Mouse (Mus musculus): Measurements from ENCODE around the gene Slc44a1.

Gene Slc44a1

DNA sequence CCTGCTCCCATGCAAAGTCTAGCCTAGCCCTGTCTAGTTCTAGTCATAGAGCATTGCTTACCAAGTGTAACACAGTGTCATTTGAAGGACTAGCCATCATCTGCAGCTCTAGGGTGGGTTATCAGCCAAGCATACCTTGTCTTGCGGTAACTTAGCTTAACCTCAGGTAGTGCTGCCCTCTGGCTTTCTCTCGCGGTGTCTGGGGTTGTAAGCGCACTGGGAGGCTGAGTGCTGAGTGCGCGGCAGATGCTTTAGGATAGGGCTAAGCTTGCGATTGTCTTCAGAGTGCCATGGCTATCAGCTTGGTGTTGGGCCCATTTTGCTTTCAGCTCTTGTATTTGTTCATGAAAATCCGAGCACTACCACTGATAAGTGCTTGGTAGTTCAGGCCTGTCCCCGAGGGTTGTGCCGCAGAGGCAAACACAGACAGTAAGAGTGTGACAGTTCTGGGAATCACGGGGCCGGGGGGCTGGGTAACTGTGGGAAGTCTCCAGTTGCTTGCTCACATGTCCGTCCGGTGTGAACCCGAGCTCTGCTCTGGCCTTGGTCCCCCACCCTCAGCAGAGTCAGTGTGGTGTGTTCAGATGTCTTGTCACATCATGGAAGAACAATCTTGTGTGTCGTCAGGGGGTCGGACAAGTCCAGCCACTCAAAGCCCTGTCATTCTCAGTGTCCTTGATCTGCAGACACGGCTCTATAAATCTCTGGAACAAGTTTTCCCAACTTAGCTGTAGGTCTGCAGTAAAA is 22.5 kb downstream of the Slc44a1 start:
- DNase-seq (ENCODE audit: extremely low read depth, low read depth, low spot score) = no peak

DNA sequence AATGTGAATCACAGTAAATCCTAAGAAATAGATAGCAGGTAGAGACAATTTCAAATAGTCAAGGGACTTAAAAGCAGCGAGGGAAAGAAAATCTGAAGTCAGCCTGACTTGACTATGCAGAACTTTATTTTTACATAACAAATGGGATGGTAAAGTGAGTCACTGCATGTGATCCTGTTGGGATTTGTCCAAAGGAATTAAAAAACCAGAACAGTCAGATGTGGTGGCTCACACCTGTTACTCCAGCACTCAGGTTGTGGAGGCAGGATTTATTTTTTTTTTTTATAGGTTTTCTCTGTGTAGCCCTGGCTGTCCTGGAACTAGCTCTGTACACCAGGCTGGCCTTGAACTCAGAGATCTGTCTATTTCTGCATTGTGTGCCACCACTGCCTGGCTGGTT is 25.7 kb downstream of the Slc44a1 start:
- no peak for DNase-seq (ENCODE audit: extremely low read depth, low read depth, low spot score)

DNA sequence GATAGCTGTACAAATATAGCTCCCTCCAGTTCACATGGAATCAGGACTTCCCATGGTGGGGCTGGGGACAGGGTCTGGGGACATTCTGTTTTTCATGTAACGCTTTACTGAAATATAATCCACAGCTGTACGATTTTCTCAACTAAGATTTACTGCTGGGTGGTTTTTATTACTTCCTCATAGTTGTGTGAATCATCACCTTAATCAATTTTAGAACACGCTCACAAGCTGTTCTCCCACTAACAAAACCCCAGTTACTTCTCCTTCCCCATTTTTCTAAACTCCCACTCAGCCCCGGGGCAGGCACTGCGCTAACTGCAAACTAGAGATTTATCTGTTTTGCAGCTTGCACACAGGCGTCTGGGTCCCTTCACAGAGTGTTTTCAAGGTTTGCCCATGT is 28.8 kb downstream of the Slc44a1 start:
- DNase-seq (ENCODE audit: extremely low read depth, low read depth, low spot score) = no peak

DNA sequence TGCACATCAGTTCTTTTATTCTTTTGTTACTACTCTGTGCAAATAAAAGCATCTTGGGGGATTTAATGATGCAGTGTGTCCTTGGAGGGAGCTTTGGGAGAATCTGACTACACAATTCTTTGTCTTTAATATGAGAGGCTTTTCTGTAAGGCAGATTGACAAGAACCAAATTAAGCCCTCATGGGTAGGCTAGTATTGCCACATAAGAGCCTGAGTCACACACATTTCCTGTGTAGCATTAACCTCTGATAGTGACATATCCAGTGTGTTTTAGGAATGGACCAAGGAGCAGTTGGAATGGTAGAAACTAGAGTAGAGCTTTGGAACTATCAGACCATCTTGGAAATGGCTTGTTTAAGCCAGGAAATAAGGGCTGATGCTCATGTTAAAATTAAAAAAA is 33.9 kb downstream of the Slc44a1 start:
- no peak for DNase-seq (ENCODE audit: extremely low read depth, low read depth, low spot score)

DNA sequence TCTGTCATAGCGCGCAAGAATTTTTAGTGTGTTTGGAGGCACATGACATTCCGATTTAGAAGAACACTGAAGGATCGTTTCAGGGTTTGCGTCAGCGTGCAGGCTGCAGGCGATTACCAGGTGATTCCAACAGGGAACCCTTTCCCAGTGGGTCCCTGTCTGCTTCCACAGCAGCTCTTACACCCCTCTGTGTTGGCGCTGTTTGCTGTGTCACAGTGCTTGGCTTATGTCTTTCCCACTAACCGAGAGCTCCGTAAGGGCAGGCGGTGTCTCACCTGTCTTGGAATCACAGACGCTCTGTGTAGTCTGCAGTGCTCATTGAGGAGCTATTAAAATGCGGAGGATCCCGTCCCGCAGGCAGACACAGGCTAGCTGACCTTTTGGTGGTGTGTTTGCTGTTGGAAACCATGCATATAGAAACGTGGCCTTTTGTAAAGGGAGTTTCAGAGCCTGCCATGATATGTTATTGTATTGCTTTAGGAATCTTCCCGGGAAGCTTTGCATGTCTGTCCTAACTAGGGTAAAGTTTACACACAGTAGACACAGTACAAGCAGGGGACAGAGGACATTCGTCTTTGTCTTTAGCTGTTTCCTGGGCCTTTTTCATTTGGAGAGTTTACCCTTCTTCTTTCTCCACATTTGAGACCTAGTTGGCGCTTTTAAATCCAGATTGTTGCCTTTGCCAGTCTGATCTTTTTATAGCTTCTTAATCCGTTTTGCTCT is 35.2 kb downstream of the Slc44a1 start:
- no peak for DNase-seq (ENCODE audit: extremely low read depth, low read depth, low spot score)

DNA sequence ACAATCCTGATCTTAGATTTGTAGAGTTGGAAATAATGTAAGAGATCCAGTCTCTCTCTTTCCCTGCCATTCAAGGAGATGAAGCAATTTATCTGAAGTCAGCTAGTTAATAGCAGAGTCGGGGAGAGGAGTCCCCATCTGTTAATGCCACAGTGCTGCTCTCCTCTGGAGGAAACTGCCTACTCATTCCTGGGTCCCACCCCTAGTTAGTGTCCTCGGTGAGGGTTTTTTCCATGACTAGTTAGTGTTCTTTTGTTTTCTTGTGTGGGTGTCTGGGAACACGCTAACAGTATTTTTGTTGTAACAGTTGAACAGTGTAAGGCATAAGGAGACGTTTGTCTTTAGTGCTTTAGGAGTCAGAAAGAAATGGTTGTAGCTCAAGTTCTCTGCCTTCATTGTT is 38.4 kb downstream of the Slc44a1 start:
- no peak for DNase-seq (ENCODE audit: extremely low read depth, low read depth, low spot score)

DNA sequence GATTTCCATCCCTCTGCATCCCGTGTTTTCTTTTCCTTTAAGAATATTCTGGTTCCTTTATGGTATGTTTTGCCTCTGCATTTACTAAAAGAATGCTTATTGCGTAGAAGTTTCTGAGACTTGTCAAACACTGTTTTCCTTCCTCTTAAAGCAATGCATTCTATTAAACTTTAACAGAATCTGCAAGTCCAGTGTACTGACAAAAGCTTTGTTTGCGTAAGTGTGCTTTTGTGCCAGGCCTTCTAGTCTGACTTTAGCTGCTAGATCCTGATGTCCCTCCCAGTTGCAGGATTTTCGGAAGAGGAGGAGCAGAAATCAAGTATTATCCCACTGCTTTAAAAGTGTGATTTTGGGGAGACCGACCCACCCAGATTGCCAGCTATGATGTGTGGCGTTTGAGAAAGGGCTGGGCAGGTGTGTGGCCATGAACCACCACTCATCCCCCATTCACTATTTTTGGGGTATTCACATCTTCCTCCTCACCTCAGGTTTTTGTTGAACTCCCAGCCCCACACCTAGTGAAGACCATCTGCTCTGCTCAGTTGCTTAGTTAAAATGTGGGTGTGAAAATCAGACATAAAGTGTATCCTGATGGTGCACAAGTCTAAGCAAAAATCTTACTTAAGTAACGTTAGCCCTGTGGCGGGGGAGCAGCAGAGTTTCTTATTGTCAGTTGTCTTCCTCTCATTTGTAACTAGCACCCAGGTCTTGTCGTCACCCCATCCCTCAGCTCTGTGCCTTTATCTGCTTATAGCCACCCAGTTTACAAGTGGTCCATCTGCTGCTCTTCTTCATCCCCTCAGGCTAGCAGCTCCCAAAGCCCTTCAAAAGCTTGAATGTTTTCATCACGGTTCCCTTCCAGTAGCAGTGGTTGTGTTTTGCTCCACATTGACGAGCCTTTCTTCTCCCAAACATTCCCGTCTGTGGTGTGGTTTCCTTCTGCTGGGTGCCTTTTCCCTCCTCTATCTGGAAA is 47.3 kb downstream of the Slc44a1 start:
- no peak for DNase-seq (ENCODE audit: extremely low read depth, low read depth, low spot score)

DNA sequence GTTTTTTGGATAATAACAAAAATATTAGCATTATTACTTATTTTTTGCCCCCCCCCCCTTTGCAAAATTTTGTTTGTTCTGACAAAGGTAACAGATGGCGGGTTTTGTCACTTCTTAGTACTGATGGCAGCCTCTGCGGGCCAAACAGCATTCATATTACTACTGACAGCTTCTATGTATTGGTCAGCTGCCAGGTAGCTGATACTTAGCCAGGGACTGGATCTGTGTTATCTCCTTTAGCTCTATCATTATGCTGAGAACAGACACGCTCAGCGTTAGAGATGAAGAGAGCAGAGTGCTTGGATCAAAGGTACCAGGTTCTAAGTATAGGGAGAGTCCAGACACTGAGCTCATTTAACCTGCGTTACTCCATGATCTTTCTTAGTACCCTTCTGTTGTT is 48.6 kb downstream of the Slc44a1 start:
- DNase-seq (ENCODE audit: extremely low read depth, low read depth, low spot score) = no peak

DNA sequence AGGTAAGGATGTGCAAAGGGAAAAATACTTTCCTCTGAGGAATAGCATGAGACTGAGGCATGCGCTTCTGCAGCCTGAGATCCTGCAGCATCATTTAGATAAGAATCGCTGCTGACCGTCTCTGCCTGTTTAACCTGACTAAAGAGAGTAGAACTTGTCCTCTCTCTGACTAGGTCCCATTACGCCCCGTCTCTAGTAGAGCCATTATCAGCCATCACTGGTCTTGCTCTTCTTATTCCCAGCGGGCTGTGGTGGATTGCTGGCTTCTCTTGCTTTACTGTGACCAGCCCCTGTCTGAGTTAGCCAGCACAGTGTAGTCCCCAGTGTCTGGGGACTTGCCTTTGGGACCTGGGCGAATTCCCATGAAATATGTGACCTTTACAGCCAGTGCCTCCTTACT is 50.2 kb downstream of the Slc44a1 start:
- no peak for DNase-seq (ENCODE audit: extremely low read depth, low read depth, low spot score)

DNA sequence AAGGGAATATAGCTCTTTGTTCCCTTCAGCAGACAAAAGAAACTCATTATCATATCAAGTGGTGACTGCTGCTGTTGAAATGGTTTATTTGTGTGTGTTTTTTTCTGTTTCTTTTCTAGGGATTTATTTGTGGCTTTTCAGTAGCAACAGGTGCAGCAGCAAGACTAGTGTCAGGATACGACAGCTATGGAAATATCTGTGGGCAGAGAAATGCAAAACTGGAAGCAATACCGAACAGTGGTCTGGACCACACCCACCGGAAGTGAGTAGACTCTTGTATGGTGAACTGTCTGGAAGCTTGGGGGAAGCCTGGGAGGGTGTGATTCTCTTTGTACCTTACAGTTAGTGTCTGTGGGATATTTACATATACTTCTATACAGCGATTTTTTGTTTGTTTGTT is 51.1 kb downstream of the Slc44a1 start:
- no peak for DNase-seq (ENCODE audit: extremely low read depth, low read depth, low spot score)

DNA sequence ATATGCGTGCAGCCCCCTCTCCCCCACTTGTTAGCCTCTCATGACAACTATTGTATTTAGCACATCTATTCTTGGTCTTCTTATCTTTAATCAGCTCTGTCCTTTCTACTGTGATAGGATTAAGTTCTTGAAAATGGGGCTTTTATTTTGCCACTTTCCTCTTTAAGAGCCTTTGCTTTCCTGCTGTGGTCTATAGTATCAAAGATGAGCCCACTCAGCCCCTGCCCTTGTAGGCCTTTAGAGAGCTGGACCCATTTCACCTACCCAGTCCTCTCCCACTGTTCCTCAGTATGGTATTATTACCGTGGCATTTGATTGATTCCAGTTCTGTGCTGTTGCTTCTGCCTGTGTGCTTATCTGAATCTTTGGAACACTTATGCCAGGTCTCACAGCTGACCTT is 55.4 kb downstream of the Slc44a1 start:
- no peak for DNase-seq (ENCODE audit: extremely low read depth, low read depth, low spot score)

DNA sequence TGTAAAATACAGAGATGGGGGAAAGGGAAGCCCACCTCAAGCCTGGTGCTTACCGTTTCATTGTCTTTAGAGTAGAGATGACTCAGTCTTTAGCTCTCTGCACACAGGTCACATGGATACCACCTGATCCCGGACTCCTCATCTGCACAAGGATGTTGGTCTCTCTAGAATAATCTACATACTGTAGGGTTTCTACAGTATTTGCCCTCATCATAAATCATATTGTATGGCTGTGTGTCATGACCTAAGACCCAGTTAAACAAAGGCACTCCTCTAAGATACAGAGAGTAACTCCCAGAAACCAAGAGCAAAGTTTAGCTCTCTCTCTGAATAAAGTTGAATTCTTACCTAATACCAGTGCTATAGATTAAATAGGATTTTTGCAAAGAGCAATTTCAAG is 62.6 kb downstream of the Slc44a1 start:
- DNase-seq (ENCODE audit: extremely low read depth, low read depth, low spot score) = no peak

DNA sequence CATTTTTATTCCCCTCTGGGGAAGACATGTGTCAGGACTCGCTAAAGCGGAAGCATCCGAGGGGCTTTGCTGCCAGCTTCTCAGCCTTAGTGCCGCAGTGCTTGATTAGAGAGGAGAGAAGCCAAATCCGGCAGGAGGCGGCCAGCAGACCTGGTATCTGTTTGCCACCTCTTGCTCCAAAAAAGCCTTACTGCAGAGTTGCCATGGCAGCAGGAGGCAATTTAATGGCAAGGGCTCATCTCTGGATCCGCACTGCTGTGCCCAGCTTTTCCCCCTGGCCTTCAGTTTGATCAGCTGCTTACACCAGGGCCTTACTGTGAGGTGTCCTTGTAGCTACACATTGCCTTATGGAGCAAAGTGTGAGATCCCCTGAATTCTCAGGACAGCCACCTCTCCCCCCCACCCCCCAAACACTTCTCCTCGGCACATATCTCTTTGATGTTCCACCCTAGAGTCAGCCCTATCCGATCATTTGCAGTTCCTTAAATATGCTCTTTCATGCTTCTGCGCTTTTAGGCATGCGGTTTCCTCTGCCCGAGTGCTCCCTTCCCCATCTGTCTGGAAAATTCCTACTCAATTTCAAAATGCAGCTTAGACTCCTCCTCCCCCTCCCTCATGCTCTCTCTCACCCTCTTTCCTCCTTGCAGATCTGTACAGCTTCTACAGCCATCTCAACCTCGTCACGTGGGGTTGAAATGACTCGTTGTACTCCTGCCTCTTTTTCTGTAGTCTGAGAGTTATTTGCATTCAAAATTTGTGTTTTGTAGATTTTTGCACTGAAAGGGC is 72.1 kb downstream of the Slc44a1 start:
- no peak for DNase-seq (ENCODE audit: extremely low read depth, low read depth, low spot score)

DNA sequence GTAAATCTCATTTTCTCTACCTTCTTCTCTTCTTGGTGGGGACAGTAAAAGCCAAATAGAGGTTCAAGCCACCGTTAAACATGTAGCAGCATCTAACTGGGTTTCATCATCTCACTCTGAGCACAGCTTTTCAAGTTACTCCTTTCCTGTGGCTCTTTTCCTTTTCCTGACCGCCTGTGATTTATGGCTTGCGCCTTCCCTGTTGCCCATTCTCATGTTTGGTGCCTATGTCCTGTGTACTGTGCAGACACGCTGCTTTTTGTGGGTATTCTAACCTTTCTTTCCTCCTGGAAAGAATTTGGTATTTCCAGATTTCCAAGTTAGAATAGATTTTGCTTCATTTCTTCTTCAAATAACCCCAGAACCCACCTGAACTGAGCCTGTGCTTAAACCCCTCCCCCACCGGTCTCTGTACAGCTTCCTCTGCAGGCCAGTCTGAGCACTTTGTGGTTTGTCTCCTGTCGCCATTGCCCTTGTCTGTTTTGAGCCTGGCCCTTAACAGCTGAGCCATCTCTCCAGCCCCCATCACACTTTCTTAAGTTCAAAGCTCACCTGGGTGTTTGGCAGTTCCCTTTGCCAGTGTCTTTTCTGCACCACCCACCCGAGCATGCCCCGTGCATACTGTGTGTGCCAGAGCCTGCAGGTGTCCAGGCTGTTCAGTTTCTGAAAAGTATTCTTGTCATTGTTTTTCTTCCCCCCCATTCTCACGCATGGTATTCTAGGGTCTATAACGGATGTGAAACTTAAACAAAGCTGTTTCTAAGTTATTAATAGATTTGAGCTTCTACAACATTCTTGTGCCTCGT is 73.3 kb downstream of the Slc44a1 start:
- no peak for DNase-seq (ENCODE audit: extremely low read depth, low read depth, low spot score)

DNA sequence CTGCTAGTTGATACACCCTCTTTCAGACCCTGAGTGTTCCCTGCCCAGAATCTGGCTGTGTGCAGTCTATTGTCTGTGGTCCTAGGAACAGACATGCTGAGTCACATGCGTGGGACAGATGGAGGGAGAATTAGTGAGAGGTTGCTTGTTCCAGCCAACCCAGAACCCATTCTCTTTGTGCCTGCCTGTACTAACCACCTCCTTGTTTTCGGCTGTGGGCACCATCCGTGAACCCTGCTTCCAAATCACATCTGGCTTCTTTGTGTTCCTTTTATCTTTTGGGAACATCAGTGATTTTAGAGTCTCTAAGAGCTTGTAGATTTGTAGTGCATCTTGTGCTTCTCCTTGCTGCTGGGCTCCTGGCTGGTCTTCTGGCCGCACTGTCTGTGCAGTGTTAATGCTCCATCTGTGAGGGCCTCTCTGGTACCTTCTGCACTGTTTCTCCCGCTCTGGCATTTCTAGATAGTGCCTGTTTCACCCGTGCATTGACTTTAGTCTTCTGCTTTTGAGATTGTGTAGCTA is 75.9 kb downstream of the Slc44a1 start:
- DNase-seq (ENCODE audit: extremely low read depth, low read depth, low spot score) = no peak

DNA sequence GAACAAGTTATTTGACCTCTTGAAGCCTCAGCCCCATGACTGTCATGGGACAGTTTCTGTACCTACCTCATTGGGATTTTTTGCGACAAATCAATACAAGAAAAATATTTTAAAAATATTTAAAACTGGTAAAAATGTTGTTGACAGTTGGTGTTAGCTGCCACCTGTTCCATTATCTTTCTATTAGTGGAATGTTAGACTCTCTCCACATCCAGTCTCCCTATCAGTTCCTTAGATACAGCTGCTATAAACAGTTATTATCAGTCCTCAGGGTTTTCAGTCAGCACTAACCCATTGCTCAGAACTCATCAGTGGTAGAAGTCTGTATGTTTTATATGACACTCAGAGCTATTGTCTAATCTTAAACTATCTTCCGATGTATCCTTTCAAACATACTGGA is 79.2 kb downstream of the Slc44a1 start:
- DNase-seq (ENCODE audit: extremely low read depth, low read depth, low spot score) = no peak

DNA sequence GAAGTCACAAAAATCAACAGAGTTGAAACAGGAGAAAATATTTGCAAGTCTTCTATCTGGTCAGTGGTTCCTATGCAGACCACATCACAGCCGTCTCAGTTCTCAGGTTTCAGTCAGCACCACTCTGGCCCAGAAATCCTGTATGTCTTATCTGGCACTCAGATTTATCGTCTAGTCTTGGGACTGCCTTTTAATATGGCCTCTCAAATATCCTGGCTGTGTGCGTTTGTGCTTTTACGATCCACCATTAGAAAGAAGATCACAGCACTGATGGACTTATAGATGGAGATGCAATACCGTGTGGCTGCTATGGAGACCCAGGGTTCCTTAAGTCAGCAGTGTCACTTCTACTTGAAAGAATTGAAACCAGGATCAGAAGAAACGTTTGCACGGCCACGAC is 80.8 kb downstream of the Slc44a1 start:
- no peak for DNase-seq (ENCODE audit: extremely low read depth, low read depth, low spot score)

DNA sequence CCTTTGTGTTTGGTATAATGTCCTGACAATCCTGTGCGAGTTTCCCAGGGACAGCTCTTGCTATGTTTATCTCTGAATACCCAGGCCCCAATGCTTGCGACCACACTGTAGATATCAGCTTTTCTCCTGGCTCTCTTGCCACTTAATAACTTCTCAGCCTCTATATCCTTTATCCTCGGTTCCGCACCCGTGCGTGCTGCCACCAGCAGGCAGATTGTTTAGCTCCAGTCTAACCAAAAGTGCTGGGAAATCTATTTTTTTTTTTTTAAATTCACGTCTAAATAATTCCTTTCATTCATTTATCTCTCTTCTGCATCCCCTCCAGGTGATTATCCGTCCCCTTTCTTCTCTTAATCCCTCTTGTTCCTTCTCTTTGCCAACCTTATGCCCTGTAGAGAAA is 82.4 kb downstream of the Slc44a1 start:
- no peak for DNase-seq (ENCODE audit: extremely low read depth, low read depth, low spot score)

DNA sequence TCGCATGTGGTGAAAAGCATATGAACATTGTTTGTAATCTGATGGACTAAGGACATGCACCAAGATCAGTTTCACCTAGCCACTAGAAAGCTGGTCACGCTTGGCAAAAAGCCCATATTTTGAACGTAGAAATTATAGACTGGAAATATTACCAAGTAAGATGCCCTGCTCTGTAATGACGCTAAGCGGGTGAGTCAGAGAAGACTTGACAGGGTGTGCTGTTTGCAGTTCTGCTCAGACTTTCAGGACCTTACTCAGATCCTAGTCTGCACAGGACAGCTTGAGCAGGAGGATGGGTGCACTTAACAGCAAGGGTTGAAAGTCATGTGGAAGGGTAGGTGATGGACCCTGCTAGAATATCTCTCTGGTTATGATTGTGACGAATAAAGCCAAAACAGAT is 85.3 kb downstream of the Slc44a1 start:
- DNase-seq (ENCODE audit: extremely low read depth, low read depth, low spot score) = no peak

DNA sequence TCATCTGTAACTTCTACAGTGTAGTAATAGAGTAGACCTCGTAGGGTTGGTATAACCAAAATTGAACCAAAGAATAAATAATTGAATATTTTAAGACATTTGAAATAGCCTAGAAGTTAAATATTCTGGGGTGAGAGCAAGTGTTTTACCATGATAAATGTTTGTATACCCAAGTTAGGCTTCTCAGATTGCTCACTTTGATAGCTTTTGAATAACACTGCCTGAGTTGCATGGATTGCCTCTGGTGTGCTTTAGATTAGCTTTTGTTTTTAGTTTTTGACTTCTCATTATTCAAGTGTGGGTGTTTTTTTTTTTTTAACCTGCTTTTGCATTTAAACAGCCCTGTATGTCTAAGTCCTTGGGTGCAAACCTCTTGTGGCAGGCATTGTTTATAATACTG is 85.8 kb downstream of the Slc44a1 start:
- DNase-seq (ENCODE audit: extremely low read depth, low read depth, low spot score) = no peak

Data from fat pad, adult 2 months (tissue).